Mouse (Mus musculus) intestine, embryonic 14.5 days (tissue): Measurements from ENCODE around the gene Olfr331. TPM values are rescaled to one million over a fixed set of nuclear protein-coding genes. Genes with fewer than 3 reads are reported as not detected.

Source experiments
- ATAC-seq: fragments of 200-750 bp; cut with Nextera tagmentation; replicated peaks from 2 replicates; pipeline ENCODE4 v1.8.0; 2017; ENCODE audit warnings: low read depth, moderate number of reproducible peaks, moderate TSS enrichment, moderate library complexity; ENCODE audit not compliant: low FRiP score, low TSS enrichment
- DNase-seq: peaks from one replicate; pipeline ENCODE4 v3.0.0-alpha.2; 2018; ENCODE audit warnings: low spot score
- H3K27ac ChIP-seq: fragments of 300-500 bp; sonication (generic); 2 replicates; pipeline ENCODE4 v1.5.1; 2014; ENCODE audit warnings: low read depth, mild to moderate bottlenecking, control low read depth
- H3K27me3 ChIP-seq: fragments of 300-500 bp; sonication (generic); replicated peaks from 2 replicates; pipeline ENCODE4 v1.6.1; 2014; ENCODE audit warnings: low read length, control low read depth; ENCODE audit not compliant: control insufficient read depth, insufficient read depth
- H3K36me3 ChIP-seq: fragments of 300-500 bp; sonication (generic); 2 replicates; pipeline ENCODE4 v1.6.1; 2014; ENCODE audit warnings: low read length, control low read depth; ENCODE audit not compliant: control insufficient read depth, insufficient read depth
- H3K4me1 ChIP-seq: fragments of 300-500 bp; sonication (generic); replicated peaks from 2 replicates; pipeline ENCODE4 v1.6.1; 2014; ENCODE audit warnings: low read length, control low read depth, mixed read lengths; ENCODE audit not compliant: control insufficient read depth, insufficient read depth
- H3K4me2 ChIP-seq: fragments of 300-500 bp; sonication (generic); 2 replicates; pipeline ENCODE4 v1.6.1; 2014; ENCODE audit warnings: low read length
- H3K4me3 ChIP-seq: fragments of 300-500 bp; sonication (generic); 2 replicates; pipeline ENCODE4 v1.5.1; 2014; ENCODE audit warnings: low read depth, low read length, control low read depth, mixed read lengths
- H3K9ac ChIP-seq: fragments of 300-500 bp; sonication (generic); 2 replicates; pipeline ENCODE4 v1.6.1; 2014; ENCODE audit warnings: mild to moderate bottlenecking, low read length
- H3K9me3 ChIP-seq: fragments of 300-500 bp; sonication (generic); 2 replicates; pipeline ENCODE4 v1.6.1; 2016; ENCODE audit warnings: low read length, control low read depth; ENCODE audit not compliant: control insufficient read depth
- WGBS: fragments of 180-500 bp; shearing (Covaris S2); extraction: QIAGEN DNeasy Blood & Tissue Kit; methylation state at CpG from one replicate; pipeline ENCODE4 v1.1.7; 2014; 5-methylcytosine and 5-hydroxymethylcytosine counted together
- polyA plus RNA-seq: library from polyadenylated mRNA; unstranded; fragments of >200 nt; fragmentation: Nextera tagmentation; extraction: Ambion mirVana; gene quantifications from 2 replicates; pipeline ENCODE4 v1.2.1, GENCODE M21; 2014

The Olfr331 gene
- polyA plus RNA-seq, 1 experiment from 2014 or later: not detected

GRCm38 (mm10) chr11:58462170-58462569 is 40.2 kb downstream of the Olfr331 start, which contains the start of gene Olfr30:
Olfr30 (minus strand) TSS chr11:58462270.
- ATAC-seq: no peak
- H3K4me3 ChIP-seq: no peak within 1 kb of the TSS
- no peaks in the 10 kb centered on the region for H3K4me1 ChIP-seq
- no peak for DNase-seq
- H3K9me3 ChIP-seq: no peaks in the 10 kb centered on the region
- no peak within 1 kb of the TSS for H3K9ac ChIP-seq
- no peaks in the 10 kb centered on the region for H3K27me3 ChIP-seq
- no peak within 1 kb of the TSS for H3K4me2 ChIP-seq
- no peak within 1 kb of the TSS for H3K27ac ChIP-seq
- no peaks in the 10 kb centered on the region for H3K36me3 ChIP-seq

GRCm38 (mm10) chr11:58453592-58453991 is 48.8 kb downstream of the Olfr331 start:
- H3K9ac ChIP-seq: no peak overlapping the region
- WGBS: 45% methylated on average over 4 of the region's 4 CpGs
- no peaks in the 10 kb centered on the region for H3K9me3 ChIP-seq
- DNase-seq (no peak), ATAC-seq (no peak)
- no peaks in the 10 kb centered on the region for H3K27me3 ChIP-seq
- no peak overlapping the region for H3K4me2 ChIP-seq
- H3K4me3 ChIP-seq: no peak overlapping the region
- no peak overlapping the region for H3K27ac ChIP-seq
- H3K36me3 ChIP-seq: no peaks in the 10 kb centered on the region
- no peaks in the 10 kb centered on the region for H3K4me1 ChIP-seq

GRCm38 (mm10) chr11:58452759-58453158 is 49.6 kb downstream of the Olfr331 start, which contains the start of gene Lypd9:
Lypd9 (minus strand) TSS chr11:58452923.
- no peak within 1 kb of the TSS for H3K27ac ChIP-seq
- no peak within 1 kb of the TSS for H3K4me3 ChIP-seq
- H3K27me3 ChIP-seq: no peaks in the 10 kb centered on the region
- H3K4me1 ChIP-seq: no peaks in the 10 kb centered on the region
- WGBS: 91% methylated on average over 9 of the region's 9 CpGs
- DNase-seq (no peak), ATAC-seq (no peak)
- H3K9me3 ChIP-seq: no peaks in the 10 kb centered on the region
- H3K9ac ChIP-seq: no peak within 1 kb of the TSS
- no peaks in the 10 kb centered on the region for H3K36me3 ChIP-seq
- no peak within 1 kb of the TSS for H3K4me2 ChIP-seq

Other genes starting within 250 kb of the Olfr331 start
- gene 4930438A08Rik, start 227.8 kb downstream of the Olfr331 start, polyA plus RNA-seq: not detected in 2 replicates
- gene Zfp692, start 195.5 kb downstream of the Olfr331 start, polyA plus RNA-seq: 19.7 and 22.3 TPM in 2 replicates
- gene Zfp672, start 172.2 kb downstream of the Olfr331 start, polyA plus RNA-seq: 45.9 and 49.6 TPM in 2 replicates
- 27.5 and 28.9 TPM in 2 replicates for gene Sh3bp5l, start 171.8 kb downstream of the Olfr331 start, polyA plus RNA-seq
- gene Lypd8, start 123.5 kb downstream of the Olfr331 start, polyA plus RNA-seq: 274 and 403 TPM in 2 replicates
- gene 1810065E05Rik, start 81.5 kb downstream of the Olfr331 start, polyA plus RNA-seq: not detected in 2 replicates
- gene Gm12253, start 70.0 kb downstream of the Olfr331 start, polyA plus RNA-seq: not detected in 2 replicates
- gene Lypd9, start 49.6 kb downstream of the Olfr331 start, polyA plus RNA-seq: not detected in 2 replicates
- gene Olfr30, start 40.3 kb downstream of the Olfr331 start, polyA plus RNA-seq: not detected in 2 replicates
- gene Olfr332, start 10.0 kb downstream of the Olfr331 start, polyA plus RNA-seq: not detected in 2 replicates
- not detected in 2 replicates for gene Olfr330, start 32.3 kb upstream of the Olfr331 start, polyA plus RNA-seq
- not detected in 2 replicates for gene Olfr329-ps, start 43.9 kb upstream of the Olfr331 start, polyA plus RNA-seq
- gene Olfr328, start 53.1 kb upstream of the Olfr331 start, polyA plus RNA-seq: 0.08 TPM in 1 of 2 replicates, not detected in the other
- gene Olfr224, start 68.0 kb upstream of the Olfr331 start, polyA plus RNA-seq: not detected in 2 replicates
- not detected in 2 replicates for gene Olfr325, start 75.2 kb upstream of the Olfr331 start, polyA plus RNA-seq
- not detected in 2 replicates for gene Olfr324, start 92.5 kb upstream of the Olfr331 start, polyA plus RNA-seq
- gene 2210407C18Rik, start 113.5 kb upstream of the Olfr331 start, polyA plus RNA-seq: 0.22 TPM in 1 of 2 replicates, not detected in the other
- gene Olfr323, start 127.9 kb upstream of the Olfr331 start, polyA plus RNA-seq: 0.12 TPM in 1 of 2 replicates, not detected in the other
- 0.08 and 0.16 TPM in 2 replicates for gene Trim58, start 137.9 kb upstream of the Olfr331 start, polyA plus RNA-seq
- gene Olfr322, start 156.2 kb upstream of the Olfr331 start, polyA plus RNA-seq: not detected in 2 replicates
- not detected in 2 replicates for gene Olfr320, start 178.5 kb upstream of the Olfr331 start, polyA plus RNA-seq
- gene Olfr319, start 196.6 kb upstream of the Olfr331 start, polyA plus RNA-seq: not detected in 2 replicates
- not detected in 2 replicates for gene Olfr318, start 221.4 kb upstream of the Olfr331 start, polyA plus RNA-seq
- not detected in 2 replicates for gene Olfr317, start 236.6 kb upstream of the Olfr331 start, polyA plus RNA-seq